Mouse (Mus musculus): ENCODE results near the gene Btbd2. TPM values are rescaled to one million over a fixed set of nuclear protein-coding genes. Genes with fewer than 3 reads are reported as not detected.

Gene Btbd2
- polyA plus RNA-seq, 1 experiment from 2014 or later, result 14.4 TPM

GRCm38 (mm10) chr10:80676198-80676928 lies 19.5 kb upstream of the Btbd2 start:
- H3K27me3 ChIP-seq, result no peaks in the 10 kb centered on the region
- H3K4me1 ChIP-seq (replicated peaks), result peaks cover 85% of the 10 kb centered on the region
- peak; percentile 82 for ATAC-seq (ENCODE audit: insufficient read depth)
- H3K4me2 ChIP-seq, result peak overlapping the region; percentile 97
- peaks cover 31% of the 10 kb centered on the region for H3K36me3 ChIP-seq (replicated peaks)
- peak overlapping the region; percentile 90 for H3K4me3 ChIP-seq (replicated peaks)
- H3K9me3 ChIP-seq (replicated peaks), result no peaks in the 10 kb centered on the region
- peak overlapping the region; percentile 98 for H3K9ac ChIP-seq
- H3K27ac ChIP-seq (replicated peaks), result peak overlapping the region; percentile 100
- WGBS (ENCODE audit: insufficient replicate concordance), result under 1% methylated on average over 77 of the region's 78 CpGs

GRCm38 (mm10) chr10:80675405-80676197 lies 18.7 kb upstream of the Btbd2 start:
- H3K36me3 ChIP-seq (replicated peaks), result peaks cover 38% of the 10 kb centered on the region
- peak overlapping the region; percentile 98 for H3K9ac ChIP-seq
- H3K27ac ChIP-seq (replicated peaks), result peak overlapping the region; percentile 100
- WGBS (ENCODE audit: insufficient replicate concordance), result 0% methylated on average over 49 of the region's 54 CpGs
- peaks cover 85% of the 10 kb centered on the region for H3K4me1 ChIP-seq (replicated peaks)
- peak overlapping the region; percentile 97 for H3K4me2 ChIP-seq
- H3K4me3 ChIP-seq (replicated peaks), result peak overlapping the region; percentile 90
- H3K27me3 ChIP-seq, result no peaks in the 10 kb centered on the region
- ATAC-seq (ENCODE audit: insufficient read depth), result no peak
- H3K9me3 ChIP-seq (replicated peaks), result no peaks in the 10 kb centered on the region

DNA sequence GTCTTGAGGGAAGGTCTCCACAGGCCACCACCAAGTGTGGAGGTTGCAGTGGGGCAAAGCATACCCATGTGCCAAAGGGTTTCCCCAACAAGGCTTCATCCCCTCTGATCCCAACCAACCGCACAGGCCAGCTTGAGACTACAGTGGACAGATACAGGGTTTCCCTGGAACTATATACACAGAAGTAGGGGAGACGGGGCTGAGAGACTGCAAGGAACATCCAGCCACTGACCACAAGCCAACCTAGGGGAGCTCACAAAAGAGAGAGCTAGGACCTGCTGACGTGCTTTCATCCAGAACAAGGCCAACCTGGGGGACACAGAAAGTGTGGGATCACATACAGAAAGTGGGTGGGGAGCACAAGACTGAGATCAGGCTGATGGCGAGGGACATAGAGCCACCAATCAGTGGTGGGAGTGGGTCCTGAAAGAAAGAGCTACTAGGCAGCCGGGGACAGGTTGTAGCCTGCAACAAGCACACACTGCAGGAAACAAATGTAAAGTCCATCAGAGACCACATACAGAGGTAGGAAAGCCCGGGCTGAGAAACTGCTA lies 18.1 kb upstream of the Btbd2 start:
- Histone ChIP-seq H3K4me1 (replicated peaks) (peaks cover 79% of the 10 kb centered on the region), H3K4me2 (peak overlapping the region; percentile 97), H3K27ac (replicated peaks) (peak overlapping the region; percentile 100), H3K9ac (peak overlapping the region; percentile 98), H3K9me3 (replicated peaks) (no peaks in the 10 kb centered on the region), H3K4me3 (replicated peaks) (peak overlapping the region; percentile 90), H3K27me3 (no peaks in the 10 kb centered on the region), H3K36me3 (replicated peaks) (peaks cover 45% of the 10 kb centered on the region)
- no peak for ATAC-seq (ENCODE audit: insufficient read depth)
- WGBS (ENCODE audit: insufficient replicate concordance), result 14% methylated on average over 6 of the region's 6 CpGs

DNA sequence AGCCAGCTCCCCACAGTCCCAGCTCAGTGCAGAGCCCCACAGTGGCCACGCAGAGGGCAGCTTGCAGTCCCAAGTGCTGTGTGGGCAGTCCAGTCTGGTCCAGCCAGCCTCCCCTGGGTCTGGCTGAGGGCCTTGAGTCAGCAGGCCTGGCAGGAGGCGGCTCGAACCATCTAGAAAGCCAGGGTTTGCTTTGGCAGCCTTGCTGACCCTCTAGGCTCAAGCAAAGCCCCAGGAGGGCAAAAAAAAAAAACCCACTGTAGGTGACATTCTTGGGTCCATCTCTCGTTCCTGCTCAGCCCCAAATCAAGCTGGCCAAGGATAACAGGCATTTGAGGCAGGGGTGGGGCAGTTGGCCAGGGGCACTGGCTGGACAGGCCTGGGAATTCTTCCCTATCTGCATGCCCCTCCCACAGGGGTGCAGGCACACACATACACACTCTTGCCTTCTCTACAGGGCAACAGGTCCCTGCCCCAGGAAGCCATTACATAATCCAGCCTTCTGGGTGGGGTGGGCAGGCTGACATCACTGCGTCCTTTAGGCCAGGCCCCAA lies 17.4 kb upstream of the Btbd2 start:
- Histone ChIP-seq H3K27me3 (no peaks in the 10 kb centered on the region), H3K36me3 (replicated peaks) (peaks cover 52% of the 10 kb centered on the region), H3K27ac (replicated peaks) (peak overlapping the region; percentile 100), H3K4me2 (peak overlapping the region; percentile 97), H3K9ac (peak overlapping the region; percentile 98), H3K4me3 (replicated peaks) (peak overlapping the region; percentile 90), H3K4me1 (replicated peaks) (peaks cover 74% of the 10 kb centered on the region), H3K9me3 (replicated peaks) (no peaks in the 10 kb centered on the region)
- 49% methylated on average over 5 of the region's 5 CpGs for WGBS (ENCODE audit: insufficient replicate concordance)
- no peak for ATAC-seq (ENCODE audit: insufficient read depth)

GRCm38 (mm10) chr10:80673690-80674089 lies 16.8 kb upstream of the Btbd2 start:
- Histone ChIP-seq H3K27me3 (no peaks in the 10 kb centered on the region), H3K36me3 (replicated peaks) (peaks cover 57% of the 10 kb centered on the region), H3K4me1 (replicated peaks) (peaks cover 74% of the 10 kb centered on the region), H3K9ac (peak overlapping the region; percentile 98), H3K4me2 (peak overlapping the region; percentile 97), H3K9me3 (replicated peaks) (no peaks in the 10 kb centered on the region), H3K27ac (replicated peaks) (peak overlapping the region; percentile 100), H3K4me3 (replicated peaks) (peak overlapping the region; percentile 90)
- WGBS (ENCODE audit: insufficient replicate concordance), result 61% methylated on average over 3 of the region's 3 CpGs
- no peak for ATAC-seq (ENCODE audit: insufficient read depth)

DNA sequence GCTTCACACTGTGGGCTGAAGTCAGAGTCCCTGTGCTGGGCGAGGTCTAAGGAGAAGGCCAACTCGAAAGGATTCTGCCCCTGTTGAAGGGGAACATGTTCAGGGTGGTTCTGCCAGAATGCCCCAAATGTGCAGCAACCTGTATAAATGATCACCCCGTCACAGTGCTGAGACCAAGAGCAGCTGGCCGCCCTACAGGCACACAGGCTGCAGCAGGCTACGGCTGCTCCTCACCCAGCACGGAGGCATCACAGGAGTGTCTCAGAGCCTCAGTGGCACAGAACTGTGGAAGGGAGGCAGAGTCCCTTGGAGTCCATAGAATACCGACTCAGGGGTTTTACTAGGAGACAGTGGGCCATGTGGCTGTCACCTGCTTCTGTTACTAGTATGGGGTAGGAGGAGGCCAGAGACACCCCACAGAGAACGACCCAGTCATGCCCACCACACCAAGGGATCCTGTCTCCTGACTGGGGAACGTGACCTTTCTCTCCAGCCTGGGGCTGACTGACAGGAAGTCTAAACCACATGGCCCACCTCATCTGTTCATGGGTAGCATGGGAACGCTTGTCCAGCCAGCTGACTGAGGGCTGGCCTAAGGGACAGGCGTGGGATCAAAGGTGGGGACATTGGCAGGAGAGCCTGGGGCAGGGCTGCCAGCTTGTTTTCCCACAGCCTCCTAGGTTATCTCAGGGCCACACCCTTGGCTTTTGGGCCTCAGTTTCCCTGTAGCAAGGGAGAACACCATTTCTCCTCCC lies 15.2 kb upstream of the Btbd2 start:
- H3K9me3 ChIP-seq (replicated peaks), result no peaks in the 10 kb centered on the region
- no peak for ATAC-seq (ENCODE audit: insufficient read depth)
- WGBS (ENCODE audit: insufficient replicate concordance), result 76% methylated on average over 11 of the region's 11 CpGs
- peak overlapping the region; percentile 97; the same call in 1 of the 2 replicates for H3K4me2 ChIP-seq
- no peak overlapping the region for H3K4me3 ChIP-seq (replicated peaks)
- H3K9ac ChIP-seq, result 0 out of 2 replicates have a peak overlapping the region, but pooled peaks have one; percentile 0
- 0 out of 2 replicates have a peak overlapping the region, but pooled peaks have one; percentile 19 for H3K27ac ChIP-seq (replicated peaks)
- H3K27me3 ChIP-seq, result no peaks in the 10 kb centered on the region
- peaks cover 73% of the 10 kb centered on the region for H3K36me3 ChIP-seq (replicated peaks)
- peaks cover 69% of the 10 kb centered on the region for H3K4me1 ChIP-seq (replicated peaks)

- Histone ChIP-seq H3K4me2 (no peak overlapping the region), H3K27me3 (no peaks in the 10 kb centered on the region), H3K36me3 (replicated peaks) (peaks cover 82% of the 10 kb centered on the region), H3K4me3 (replicated peaks) (no peak overlapping the region), H3K9me3 (replicated peaks) (no peaks in the 10 kb centered on the region), H3K27ac (replicated peaks) (no peak overlapping the region), H3K4me1 (replicated peaks) (peaks cover 72% of the 10 kb centered on the region), H3K9ac (no peak overlapping the region)
- WGBS (ENCODE audit: insufficient replicate concordance), result 85% methylated on average over 4 of the region's 4 CpGs
- ATAC-seq (ENCODE audit: insufficient read depth), result no peak
Observed at GRCm38 (mm10) chr10:80671251-80671650, 14.4 kb upstream of the Btbd2 start.

DNA sequence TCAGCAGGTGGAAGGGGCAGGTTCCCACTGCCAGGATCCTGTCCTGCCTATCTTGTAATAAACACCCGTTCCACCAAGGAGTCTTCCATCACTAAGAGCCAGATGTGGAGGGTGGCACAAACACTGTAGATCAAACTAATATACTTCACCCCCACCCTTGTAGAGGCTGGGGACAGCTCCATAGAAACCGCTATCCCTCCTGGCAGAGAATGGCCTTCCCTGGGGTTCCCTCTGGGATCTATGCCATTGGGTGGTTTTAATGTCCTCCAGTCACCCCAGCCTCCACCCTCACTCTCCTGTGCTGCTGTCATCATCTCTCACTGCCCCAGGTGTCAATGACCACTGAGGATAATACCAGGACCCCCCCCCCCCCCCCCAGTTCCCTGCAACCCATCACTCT lies 13.7 kb upstream of the Btbd2 start:
- H3K9ac ChIP-seq, result no peak overlapping the region
- 82% methylated on average over 2 of the region's 2 CpGs for WGBS (ENCODE audit: insufficient replicate concordance)
- H3K4me2 ChIP-seq, result no peak overlapping the region
- H3K4me1 ChIP-seq (replicated peaks), result peaks cover 79% of the 10 kb centered on the region
- no peak for ATAC-seq (ENCODE audit: insufficient read depth)
- H3K27me3 ChIP-seq, result no peaks in the 10 kb centered on the region
- H3K36me3 ChIP-seq (replicated peaks), result peaks cover 89% of the 10 kb centered on the region
- no peaks in the 10 kb centered on the region for H3K9me3 ChIP-seq (replicated peaks)
- H3K27ac ChIP-seq (replicated peaks), result no peak overlapping the region
- H3K4me3 ChIP-seq (replicated peaks), result no peak overlapping the region

DNA sequence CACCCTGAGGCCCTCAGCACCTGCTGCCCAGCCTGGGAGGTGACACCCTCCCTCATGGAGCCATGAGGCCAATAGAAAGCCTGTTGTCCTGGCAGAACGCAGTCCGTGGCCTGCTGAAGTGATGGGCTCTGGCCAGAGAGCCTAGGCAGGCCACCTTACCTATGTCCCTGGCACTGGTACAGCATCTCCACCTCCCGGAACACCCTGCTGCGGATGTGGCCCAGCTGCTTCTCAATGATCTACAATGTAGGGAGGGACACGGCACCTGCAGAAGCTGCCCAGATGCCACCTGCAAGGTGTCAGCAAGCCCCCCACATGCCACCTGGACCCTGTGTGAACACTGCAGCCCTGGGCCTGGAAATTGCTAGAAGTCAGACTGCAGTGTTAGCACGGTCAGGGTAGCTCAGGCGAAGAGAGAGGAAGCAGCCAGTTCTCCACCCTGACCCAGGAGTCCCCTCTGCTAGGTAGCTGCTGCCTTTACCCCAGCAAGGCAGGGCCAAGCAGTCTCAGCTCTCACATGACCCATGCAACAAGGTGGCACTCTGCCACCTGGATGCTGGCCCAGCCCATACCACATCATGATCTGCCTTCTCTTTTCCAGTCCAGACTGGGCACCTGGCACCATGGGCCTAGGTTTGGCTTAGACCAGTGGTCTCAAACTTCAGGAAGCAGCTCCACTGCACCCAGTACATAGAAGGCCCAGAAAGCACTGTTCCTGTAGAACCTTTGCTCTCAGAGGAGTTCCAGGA lies 13.0 kb upstream of the Btbd2 start:
- Histone ChIP-seq H3K9me3 (replicated peaks) (no peaks in the 10 kb centered on the region), H3K4me1 (replicated peaks) (peaks cover 79% of the 10 kb centered on the region), H3K4me2 (no peak overlapping the region), H3K27ac (replicated peaks) (no peak overlapping the region), H3K4me3 (replicated peaks) (no peak overlapping the region), H3K9ac (no peak overlapping the region), H3K27me3 (no peaks in the 10 kb centered on the region), H3K36me3 (replicated peaks) (peaks cover 95% of the 10 kb centered on the region)
- 91% methylated on average over 7 of the region's 7 CpGs for whole genome bisulfite sequencing (ENCODE audit: insufficient replicate concordance)
- no peak for ATAC-seq (ENCODE audit: insufficient read depth)

DNA sequence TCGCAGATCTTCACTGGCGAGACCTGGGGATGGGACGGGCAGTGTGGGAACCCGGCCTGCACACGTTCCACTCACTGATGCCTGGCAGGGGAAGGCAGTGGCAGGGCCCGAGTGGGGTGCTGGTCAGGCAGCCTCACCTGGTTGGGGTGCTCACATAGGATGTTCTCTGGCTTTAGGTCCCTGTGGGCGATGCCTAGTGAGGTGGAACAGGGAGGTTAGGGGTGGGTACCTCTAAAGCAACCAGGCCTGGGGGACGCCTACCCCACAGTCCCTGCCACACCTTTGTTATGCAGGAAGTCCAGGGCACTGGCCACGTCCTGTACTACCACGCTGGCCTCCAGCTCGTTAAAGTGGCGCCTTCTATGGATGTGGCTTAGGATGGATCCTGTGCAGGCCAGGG lies 12.1 kb upstream of the Btbd2 start:
- Histone ChIP-seq H3K4me2 (no peak overlapping the region), H3K27ac (replicated peaks) (no peak overlapping the region)
- 83% methylated on average over 12 of the region's 12 CpGs for WGBS (ENCODE audit: insufficient replicate concordance)

More for the DNA sequence above, 12.1 kb upstream of the Btbd2 start:
- H3K4me1 ChIP-seq (replicated peaks), result peaks cover 79% of the 10 kb centered on the region
- no peak for ATAC-seq (ENCODE audit: insufficient read depth)
- H3K9ac ChIP-seq, result no peak overlapping the region
- no peaks in the 10 kb centered on the region for H3K27me3 ChIP-seq
- H3K4me3 ChIP-seq (replicated peaks), result no peak overlapping the region
- peaks cover 90% of the 10 kb centered on the region for H3K36me3 ChIP-seq (replicated peaks)
- H3K9me3 ChIP-seq (replicated peaks), result no peaks in the 10 kb centered on the region

Measured in liver, embryonic 15.5 days (tissue).